Mouse (Mus musculus) brain, adult 2 months (tissue): ENCODE data around the gene Ccdc62.

Experiments
- DNase-seq: peaks from one replicate; pipeline ENCODE4 v3.0.0; 2011; ENCODE audit warnings: low read depth, low spot score

Ccdc62 gene

DNA sequence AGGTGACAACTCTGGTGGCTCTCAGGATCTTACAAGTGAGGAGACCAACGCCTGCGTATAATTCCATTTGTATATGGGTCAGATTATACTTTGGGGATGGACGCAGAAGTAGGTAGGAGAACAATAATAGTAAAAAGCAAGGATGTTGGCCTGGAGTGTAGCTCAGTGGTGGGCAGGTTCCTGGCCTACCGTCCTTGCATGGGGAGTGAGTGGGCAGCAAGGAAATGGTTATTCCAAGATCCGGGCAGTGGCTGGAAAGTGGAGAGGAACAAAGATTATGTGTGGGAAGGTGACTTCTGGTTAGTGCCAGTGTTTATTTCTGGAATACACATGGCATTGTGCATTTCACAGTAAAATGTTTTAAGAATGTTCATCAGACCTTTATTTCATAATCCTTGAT lies 5.5 kb downstream of the Ccdc62 start:
- peak; percentile 58 for DNase-seq

DNA sequence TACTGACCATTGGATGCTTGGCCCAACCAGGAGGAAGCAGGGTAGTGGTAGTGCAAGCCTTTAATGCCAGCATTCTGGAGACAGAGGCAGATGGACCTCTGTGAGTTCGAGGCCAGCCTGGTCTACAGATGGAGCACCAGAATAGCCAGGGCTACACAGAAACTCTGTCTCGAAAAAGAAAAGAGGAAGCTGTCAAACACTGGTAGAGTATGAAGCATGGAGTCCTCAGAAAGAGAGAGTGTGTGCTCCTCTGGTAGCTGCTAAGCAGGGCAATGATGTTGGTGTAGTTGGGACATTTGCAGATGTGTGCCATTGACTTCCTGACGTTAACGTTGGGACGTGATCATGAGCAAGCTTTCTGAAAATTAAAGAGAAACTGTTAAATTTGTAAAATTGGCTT lies 8.0 kb downstream of the Ccdc62 start:
- no peak for DNase-seq

DNA sequence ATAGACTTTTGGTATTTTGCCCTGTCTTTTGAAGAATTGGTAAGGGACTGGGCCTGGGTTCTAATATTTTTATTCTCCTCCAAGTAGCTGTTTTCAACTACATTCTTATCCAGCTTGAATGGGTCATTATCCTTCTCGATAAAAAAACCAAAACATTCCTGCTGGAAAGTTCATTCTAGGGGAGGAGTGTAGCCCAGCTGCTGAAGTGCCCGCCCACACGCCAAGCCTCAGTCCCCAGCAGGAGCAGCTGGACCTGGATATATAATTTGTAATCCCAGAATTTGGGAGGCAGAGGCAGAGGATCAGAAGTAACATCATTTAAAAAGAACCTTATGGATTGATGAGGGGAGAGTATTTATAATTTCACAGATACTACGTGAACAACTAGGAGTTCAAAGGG lies 16.1 kb downstream of the Ccdc62 start:
- no peak for DNase-seq

DNA sequence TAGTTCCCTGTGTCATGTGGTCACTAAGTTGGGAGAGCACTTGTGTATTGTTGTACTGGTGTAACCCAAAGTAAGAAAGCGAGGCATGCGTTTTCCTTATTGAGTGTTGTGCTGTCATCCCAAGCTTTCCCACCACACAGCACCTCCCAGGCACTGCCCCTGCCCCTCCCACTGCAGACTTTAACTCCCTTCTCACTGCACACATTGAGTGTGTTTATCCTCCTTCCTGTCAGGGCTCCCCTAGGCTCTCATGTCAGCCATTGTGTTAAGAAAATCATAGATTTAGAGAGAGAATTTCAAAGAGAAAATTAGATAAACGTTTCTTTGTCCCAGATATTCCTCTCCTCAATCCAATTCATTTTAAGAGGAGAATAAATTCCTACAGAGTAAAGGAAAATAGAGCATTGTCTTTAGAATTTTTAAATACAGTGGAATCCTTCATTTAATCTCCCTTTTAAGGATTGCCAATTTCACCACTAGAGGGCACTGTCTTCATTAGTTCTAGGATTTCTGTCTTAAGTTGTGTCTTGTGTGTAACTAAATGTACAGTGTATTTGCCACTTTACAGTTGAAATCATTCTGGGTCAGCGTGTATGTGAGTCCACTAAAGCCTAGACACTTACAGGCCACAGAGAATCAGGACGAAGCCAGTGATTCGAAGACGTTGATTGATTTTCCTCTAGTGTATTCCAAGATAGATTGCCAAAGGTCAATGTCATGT lies 16.7 kb downstream of the Ccdc62 start:
- DNase-seq = peak; percentile 88

DNA sequence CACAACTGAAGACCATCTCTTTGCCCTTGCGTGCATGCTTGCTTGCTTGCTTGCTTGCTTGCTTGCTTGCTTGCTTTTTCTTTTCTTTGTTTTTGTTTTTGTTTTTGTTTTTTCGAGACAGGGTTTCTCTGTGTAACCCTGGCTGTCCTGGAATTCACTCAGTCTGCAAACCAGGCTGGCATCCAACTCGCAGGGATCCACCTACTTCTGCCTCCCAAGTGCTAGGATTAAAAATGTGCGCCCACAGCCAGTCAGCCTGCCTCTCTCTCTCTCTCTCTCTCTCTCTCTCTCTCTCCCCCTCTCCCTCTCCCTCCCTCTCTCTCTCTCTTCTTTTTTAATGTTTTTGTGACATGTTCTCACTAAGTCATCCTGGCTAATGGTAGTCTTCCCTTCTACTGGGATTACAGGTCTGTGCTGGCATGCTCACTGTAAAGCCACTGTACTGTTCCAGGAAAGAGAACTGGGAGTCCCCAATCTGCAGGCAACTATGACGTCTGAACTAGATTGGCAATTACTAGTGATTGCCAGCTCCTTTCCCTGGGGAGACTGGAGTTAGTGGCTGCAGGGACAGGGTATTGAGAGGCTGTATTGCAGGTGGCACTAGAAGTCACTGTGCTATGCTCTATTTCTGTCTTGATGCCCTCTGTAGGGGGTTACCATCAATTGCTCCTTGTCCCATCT lies 22.0 kb downstream of the Ccdc62 start:
- peak; percentile 82 for DNase-seq

DNA sequence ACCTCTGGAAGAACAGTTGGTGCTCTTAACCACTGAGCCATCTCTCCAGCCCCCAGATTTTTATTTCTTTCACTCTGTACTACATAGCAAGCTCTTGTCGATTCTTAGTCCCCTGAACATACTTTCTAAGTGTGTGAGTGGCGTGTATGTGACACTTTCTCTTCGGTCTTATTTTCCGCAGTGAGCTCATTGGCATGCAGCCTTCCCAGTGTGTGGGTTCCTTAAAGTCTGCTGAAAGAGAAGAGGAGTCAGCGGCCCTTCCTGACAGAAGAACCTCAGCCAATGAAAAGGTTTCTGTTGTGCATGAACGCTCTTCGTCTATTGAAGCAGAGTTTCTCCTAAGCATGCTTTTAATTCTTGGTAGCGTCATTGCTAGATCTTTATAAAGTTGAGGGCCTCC lies 26.7 kb downstream of the Ccdc62 start:
- peak; percentile 60 for DNase-seq

DNA sequence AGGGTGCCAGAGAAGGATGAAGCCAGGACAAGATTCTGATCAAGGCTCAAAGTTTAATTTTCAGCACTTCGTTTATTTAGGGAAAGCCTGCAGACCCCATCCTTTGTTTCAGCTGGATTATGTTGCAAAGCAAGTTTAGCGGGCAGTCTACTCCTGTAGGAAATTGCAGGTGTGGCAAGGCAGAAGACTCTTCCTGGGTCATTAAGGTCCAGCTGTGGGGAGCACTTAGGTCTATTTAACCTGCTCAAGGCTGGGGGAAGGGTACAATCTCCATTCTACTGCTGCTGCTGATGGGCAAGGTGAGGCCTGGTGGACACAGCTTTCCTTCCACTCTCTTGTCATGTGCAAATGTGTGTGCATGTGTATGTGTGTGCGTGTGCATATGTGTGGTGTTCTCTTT lies 28.5 kb downstream of the Ccdc62 start:
- no peak for DNase-seq

DNA sequence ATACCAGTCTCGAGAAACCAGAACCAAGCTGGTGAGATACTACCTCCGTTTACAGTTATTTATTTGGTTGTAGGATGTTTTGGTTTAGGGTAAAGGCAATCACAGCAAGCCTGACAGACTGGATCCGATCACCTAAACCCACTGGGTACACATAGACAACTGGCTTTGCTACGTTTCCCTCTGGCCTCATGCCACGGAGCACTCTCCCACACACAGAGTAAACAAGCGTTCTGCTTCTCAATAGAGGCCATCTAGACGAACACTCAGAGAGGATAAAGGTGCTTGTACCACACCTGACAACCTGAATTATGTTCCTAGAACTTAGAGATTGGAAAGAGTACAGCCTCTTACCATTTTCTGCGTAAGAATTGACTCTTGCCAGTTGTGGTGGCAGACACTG lies 29.6 kb downstream of the Ccdc62 start:
- DNase-seq = no peak

DNA sequence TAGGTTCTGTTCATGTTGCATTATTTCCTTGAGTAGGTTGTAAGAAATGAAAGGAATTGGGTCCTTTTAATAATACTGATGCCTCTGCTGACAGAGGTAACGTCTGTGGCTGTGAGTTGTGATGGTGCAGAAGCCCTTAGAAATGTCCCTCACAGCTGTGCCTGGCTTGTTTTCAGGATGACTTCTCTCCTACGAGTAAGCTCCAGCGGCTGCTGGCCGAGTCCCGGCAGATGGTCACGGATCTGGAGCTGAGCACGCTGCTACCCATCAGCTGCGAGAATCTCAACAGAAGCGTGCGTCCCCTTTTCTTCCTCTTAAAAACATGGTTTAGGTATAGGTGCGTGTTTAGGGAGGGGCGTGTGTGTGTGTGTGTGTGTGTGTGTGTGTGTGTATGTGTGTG lies 30.6 kb downstream of the Ccdc62 start:
- peak; percentile 42 for DNase-seq

DNA sequence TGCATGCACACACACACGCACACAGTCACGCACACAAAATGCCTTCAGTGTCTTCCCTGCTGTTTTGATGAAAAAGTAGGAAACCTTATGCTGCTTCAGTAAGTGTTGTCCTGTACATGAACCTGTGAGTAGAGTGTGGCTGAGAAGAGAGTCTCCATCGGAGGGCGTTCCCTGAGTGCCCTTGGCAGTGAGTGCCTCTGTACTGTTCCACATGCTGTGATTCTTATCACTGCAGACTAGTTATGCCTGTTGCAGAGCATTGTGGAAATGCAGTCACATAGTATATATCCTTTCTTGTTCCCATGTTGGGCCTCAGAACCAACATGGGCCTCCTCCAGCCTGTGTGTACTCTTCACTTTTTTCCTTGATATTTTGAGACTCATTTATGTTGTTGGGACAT lies 33.7 kb downstream of the Ccdc62 start:
- no peak for DNase-seq

DNA sequence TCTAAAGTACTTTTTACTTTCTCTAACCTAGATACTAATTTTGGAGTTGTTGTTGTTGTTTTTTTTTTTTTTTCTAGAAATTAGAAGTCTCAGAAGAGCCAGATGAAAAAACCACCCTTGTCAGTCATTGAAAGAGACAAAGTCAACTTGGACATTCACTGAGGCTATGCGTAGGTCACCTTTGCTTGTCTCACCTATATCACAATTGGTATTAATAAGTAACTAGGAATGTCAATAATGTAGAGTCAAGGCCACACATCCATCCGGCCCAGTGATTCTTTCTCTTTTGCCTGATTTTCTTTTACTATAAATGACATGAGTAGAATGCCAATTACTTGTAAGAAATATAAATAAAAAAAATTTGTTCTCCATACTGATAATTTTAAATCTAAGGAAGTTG lies 36.3 kb downstream of the Ccdc62 start:
- no peak for DNase-seq

DNA sequence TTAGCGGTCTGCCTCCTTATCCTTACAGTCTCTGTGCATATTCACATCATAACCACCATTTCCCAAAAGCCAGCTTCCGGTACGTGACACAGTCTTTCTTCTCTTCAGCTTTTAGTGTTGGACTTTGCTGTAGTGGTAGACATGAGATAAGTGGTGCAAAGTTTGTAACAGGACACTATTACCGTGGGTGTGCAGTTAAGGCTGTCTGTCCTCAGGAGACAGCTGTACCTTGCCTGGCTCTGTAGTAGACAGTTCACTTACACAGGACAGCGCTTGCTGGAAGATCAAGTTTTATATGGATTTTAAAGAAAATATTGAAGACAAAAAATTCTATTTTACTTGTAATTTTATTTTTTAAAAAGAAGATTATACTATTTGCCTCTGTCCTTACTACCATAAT lies 38.0 kb downstream of the Ccdc62 start:
- no peak for DNase-seq

DNA sequence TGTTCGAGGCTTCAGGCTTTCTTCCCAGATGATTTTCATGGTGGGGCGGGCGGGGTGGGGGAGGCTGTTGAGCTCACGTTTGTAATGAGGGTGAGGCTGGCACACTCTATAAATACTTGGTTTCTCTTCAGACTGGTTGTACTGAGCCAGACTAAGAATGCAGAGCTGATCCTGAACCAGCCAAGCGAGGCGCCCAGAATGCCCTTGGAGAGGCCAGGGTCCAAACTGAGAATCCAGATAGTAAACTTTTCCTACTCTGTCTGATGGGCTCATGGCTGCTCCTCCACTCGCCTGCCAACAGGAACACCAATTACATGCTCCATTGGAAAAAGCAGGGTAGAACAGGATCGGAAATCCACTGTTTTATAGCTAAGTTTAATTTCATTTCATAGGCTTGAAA lies 38.7 kb downstream of the Ccdc62 start:
- no peak for DNase-seq

DNA sequence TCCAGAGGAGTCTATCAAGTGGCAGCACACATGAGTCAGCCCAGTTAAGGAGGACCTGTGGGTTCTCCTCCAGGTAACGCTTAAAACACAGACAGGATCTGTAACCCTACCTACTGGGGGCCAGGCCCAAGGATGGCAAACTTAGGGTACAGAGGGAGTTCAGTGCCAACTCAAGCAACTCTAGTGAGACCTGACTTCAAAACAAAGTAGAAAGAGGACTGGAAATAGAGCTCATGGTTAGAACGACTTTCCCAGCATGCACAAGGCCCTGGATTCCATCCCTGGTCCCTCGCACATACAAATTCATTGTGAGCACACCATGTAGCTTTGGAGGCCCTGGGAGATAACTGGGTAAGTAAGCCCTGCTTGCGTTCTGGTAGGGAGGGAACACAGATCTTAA lies 40.1 kb downstream of the Ccdc62 start:
- DNase-seq = no peak

DNA sequence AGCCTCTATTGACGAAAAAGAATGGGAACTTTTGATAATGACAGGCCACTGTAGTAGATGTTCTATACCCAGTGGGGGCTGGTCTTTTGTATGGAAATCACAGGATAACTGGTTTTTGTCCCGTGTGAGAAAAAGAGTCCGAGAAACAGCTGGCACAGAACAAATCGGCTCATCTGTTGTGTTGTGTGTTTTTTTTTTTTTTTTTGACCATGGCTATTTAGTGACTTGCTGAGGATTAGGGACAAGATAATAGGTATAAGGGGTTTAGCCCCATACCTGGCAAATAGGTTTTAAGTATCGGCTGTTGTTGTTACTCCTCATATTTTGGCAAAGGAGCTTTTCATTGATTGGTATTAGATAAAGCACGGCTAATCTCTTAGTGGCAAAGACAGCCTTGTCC lies 42.0 kb downstream of the Ccdc62 start:
- no peak for DNase-seq

DNA sequence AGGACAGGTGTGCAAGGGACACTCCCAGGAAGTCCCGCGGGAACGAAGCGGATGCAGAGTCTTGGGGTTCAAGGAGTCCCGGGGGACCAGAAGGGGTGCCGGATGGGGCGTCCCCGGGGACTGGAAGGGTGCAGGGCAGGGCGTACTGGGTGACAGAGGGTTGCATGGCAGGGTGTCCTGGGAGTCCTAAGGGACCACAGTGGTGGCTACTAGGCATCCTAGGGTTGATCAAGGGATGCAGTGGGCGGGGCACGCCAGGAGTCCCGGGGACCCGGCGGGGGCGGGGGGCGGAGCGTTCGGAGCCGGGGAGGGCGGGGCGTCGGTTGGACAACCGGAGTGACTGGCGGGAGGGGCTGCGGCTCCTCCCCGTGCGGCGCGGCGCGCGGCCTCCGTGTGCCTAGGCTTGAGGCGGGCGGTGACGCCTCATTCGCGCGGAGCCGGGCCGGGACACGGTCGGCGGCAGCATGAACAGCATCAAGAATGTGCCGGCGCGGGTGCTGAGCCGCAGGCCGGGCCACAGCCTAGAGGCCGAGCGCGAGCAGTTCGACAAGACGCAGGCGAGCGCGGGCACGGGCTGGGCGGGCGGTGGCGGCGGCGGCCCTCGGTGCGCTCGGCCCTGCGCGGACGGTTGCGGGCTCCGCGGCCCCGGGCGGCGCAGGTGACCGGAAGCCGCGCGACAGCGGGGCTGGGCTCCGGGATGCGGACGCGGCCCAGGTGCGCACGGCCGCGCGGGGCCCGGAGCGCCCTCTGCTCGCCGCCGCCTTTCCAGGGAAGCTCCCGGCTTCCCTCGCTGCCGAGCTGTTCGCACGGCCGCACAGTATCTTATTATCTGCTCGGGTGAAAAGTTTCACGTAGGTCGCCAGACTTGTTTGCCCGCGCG lies 43.1 kb downstream of the Ccdc62 start, which contains the start of gene Hip1r:
Gene Hip1r, plus strand, starts transcription at position 330 of the 880 bp plus-strand sequence.
- DNase-seq = peak; percentile 84

DNA sequence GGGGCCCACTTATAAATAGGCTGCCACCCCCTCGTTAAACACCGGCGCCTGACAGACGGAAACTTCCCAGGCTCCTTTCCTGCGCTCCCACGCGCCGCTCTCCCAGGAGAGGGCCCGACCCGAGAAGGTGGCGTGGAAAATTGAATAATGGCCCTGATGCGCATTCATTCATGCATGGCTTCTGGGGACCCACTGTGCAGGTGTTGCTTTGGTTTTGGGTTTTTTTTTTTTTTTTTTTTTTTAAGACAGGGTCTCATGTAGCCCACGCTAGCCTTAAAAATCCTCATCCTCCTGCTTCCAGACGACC lies 43.7 kb downstream of the Ccdc62 start:
- DNase-seq = no peak

DNA sequence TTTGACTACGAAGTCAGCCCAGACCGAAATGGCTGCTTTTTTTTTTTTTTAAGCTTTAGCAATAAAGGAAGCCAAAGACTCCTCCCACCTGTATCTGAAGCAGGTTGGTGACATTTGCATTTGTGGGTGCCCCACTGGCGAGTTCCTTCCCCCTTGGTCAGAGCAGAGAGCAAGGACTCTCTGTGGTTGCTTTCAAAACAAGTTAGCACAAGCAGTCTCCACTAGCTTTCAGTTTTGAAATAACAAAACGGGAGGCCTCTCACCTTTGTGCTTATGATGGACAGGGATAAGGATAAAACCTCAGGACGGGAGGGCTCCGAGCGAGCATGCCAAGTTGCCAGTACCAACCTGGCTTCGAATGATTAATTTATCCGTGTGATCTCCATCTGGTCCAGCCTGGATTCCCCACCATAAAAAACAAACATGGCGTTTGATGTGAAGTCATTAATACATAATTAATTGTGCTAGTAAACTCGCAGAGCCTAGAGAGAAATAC lies 44.2 kb downstream of the Ccdc62 start:
- no peak for DNase-seq

DNA sequence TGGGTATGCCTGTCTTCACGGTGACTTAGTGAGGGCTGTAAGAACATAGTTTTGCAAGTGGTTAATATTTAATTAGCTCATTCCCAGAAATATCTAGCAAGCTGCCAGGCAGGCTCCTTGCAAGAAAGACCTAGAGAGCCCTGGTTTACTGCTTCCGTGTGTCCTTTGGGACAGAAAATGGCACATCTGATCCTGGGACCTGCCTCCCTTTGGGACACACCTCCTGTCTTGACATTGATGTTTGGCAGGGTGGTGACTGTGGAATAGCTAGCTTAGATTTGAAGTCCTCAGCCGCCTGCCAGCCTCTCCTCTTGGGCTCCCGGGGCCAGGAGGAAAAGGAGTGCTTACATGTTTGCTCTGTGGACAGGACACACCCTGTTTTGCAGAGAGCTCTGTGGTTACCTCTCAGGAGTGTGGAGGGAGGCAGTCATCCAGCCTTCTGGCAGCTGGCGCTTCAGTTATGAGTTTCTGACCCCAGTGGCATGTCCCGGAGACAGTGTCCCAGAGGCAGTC lies 45.2 kb downstream of the Ccdc62 start:
- DNase-seq = no peak

DNA sequence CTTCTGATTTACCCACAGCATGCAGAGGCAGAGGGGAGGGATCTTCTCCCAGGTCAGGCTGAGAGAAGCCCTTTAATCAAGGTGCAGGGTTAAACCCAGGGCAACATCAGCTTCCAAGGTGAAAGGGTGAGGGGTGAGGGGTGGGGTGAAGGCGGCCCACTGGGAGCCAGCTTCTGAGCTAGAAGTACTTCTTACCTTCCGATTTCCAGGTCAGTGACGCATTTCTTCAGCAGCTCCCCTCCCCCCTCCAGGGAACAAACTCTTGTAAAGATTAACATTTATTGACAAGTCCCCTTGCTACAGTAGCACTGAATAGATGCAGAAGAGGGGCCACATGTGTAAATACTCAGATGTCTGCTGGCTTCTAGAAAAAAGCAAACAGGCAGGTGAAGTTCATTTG lies 46.8 kb downstream of the Ccdc62 start:
- DNase-seq = no peak

DNA sequence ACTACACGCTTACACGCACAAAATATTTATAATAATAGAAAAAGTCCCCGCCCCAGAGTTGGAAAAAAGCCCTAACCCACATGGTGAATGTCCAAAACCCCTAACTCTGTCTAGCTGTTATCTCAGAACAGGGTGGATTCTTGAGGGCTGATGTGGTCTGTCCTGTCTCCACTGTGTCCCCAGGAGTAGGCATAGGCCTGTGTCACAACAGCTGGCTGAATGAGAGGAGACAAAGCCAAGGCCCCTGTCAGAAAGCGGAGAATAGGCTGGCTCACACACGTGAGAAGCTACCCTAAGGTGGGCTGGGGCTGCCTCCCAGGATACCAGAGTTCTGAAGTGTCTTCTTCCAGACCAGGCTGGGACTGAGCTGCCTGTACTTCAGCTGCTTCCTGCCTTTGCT lies 47.7 kb downstream of the Ccdc62 start:
- DNase-seq = no peak
